Mouse (Mus musculus) intestine, embryonic 16.5 days (tissue): ENCODE measurements around the gene Tchp. TPM values are rescaled to one million over a fixed set of nuclear protein-coding genes. Genes with fewer than 3 reads are reported as not detected.

Experiments
- ATAC-seq: fragments of 200-750 bp; cut with Nextera tagmentation; 2 replicates; pipeline ENCODE4 v1.8.0; 2017; ENCODE audit warnings: moderate TSS enrichment, moderate library complexity
- H3K27ac ChIP-seq: fragments of 300-500 bp; sonication (generic); 2 replicates; pipeline ENCODE4 v1.5.1; 2014; ENCODE audit warnings: mild to moderate bottlenecking, low read length
- H3K27me3 ChIP-seq: fragments of 300-500 bp; sonication (generic); replicated peaks from 2 replicates; pipeline ENCODE4 v1.6.1; 2014; ENCODE audit warnings: low read length, control low read depth, mixed read lengths; ENCODE audit not compliant: control insufficient read depth, insufficient read depth
- H3K36me3 ChIP-seq: fragments of 300-500 bp; sonication (generic); 2 replicates; pipeline ENCODE4 v1.6.1; 2014; ENCODE audit warnings: low read length, control low read depth; ENCODE audit not compliant: control insufficient read depth, insufficient read depth
- H3K4me1 ChIP-seq: fragments of 300-500 bp; sonication (generic); 2 replicates; pipeline ENCODE4 v1.6.1; 2014; ENCODE audit warnings: low read length, control low read depth, mixed read lengths; ENCODE audit not compliant: control insufficient read depth, insufficient read depth
- H3K4me2 ChIP-seq: fragments of 300-500 bp; sonication (generic); 2 replicates; pipeline ENCODE4 v1.6.1; 2014; ENCODE audit warnings: low read depth, low read length, control low read depth
- H3K4me3 ChIP-seq: fragments of 300-500 bp; sonication (generic); 2 replicates; pipeline ENCODE4 v1.5.1; 2014; ENCODE audit warnings: mild to moderate bottlenecking, low read length
- H3K9ac ChIP-seq: fragments of 300-500 bp; sonication (generic); 2 replicates; pipeline ENCODE4 v1.6.1; 2014; ENCODE audit warnings: low read depth, low read length
- H3K9me3 ChIP-seq: fragments of 300-500 bp; sonication (generic); 2 replicates; pipeline ENCODE4 v1.6.1; 2016; ENCODE audit warnings: low read length, control low read depth; ENCODE audit not compliant: control insufficient read depth
- WGBS: fragments of 180-500 bp; shearing (Covaris S2); extraction: QIAGEN DNeasy Blood & Tissue Kit; methylation state at CpG from one replicate; pipeline ENCODE4 v1.1.7; 2014; 5-methylcytosine and 5-hydroxymethylcytosine counted together
- polyA plus RNA-seq: library from polyadenylated mRNA; unstranded; fragments of >200 nt; fragmentation: Nextera tagmentation; extraction: Ambion mirVana; gene quantifications from 2 replicates; pipeline ENCODE4 v1.2.1, GENCODE M21; 2015

Tchp gene
- polyA plus RNA-seq, 1 experiment from 2014 or later: 8.2 TPM

- Histone ChIP-seq H3K27me3 (no peaks in the 10 kb centered on the region), H3K27ac (no peak overlapping the region), H3K4me2 (no peak overlapping the region), H3K9me3 (peaks cover 4% of the 10 kb centered on the region; the same call in 1 of the 2 replicates), H3K9ac (no peak overlapping the region), H3K4me3 (no peak overlapping the region), H3K36me3 (peaks cover 19% of the 10 kb centered on the region), H3K4me1 (no peaks in the 10 kb centered on the region)
- WGBS: 85% methylated on average over 10 of the region's 10 CpGs
- no peak for ATAC-seq
These were observed 20.6 kb downstream of the Tchp start for GRCm38 (mm10) chr5:114728160-114728559.

GRCm38 (mm10) chr5:114730129-114730528 is 22.6 kb downstream of the Tchp start:
- no peak for ATAC-seq
- no peaks in the 10 kb centered on the region for H3K9me3 ChIP-seq
- no peaks in the 10 kb centered on the region for H3K27me3 ChIP-seq
- H3K27ac ChIP-seq: no peak overlapping the region
- no peak overlapping the region for H3K4me2 ChIP-seq
- no peak overlapping the region for H3K4me3 ChIP-seq
- no peaks in the 10 kb centered on the region for H3K4me1 ChIP-seq
- no peak overlapping the region for H3K9ac ChIP-seq
- 80% methylated on average over 10 of the region's 10 CpGs for WGBS
- H3K36me3 ChIP-seq: peaks cover 24% of the 10 kb centered on the region

GRCm38 (mm10) chr5:114731498-114731897 is 23.9 kb downstream of the Tchp start:
- no peaks in the 10 kb centered on the region for H3K4me1 ChIP-seq
- ATAC-seq: no peak
- no peak overlapping the region for H3K27ac ChIP-seq
- WGBS: 68% methylated on average over 6 of the region's 6 CpGs
- H3K4me3 ChIP-seq: no peak overlapping the region
- no peak overlapping the region for H3K9ac ChIP-seq
- no peaks in the 10 kb centered on the region for H3K27me3 ChIP-seq
- peaks cover 27% of the 10 kb centered on the region for H3K36me3 ChIP-seq
- H3K4me2 ChIP-seq: no peak overlapping the region
- no peaks in the 10 kb centered on the region for H3K9me3 ChIP-seq

- H3K4me2 ChIP-seq: no peak overlapping the region
- H3K9me3 ChIP-seq: no peaks in the 10 kb centered on the region
- H3K4me1 ChIP-seq: no peaks in the 10 kb centered on the region
- no peak overlapping the region for H3K27ac ChIP-seq
- no peaks in the 10 kb centered on the region for H3K27me3 ChIP-seq
- no peak overlapping the region for H3K4me3 ChIP-seq
- H3K36me3 ChIP-seq: peaks cover 28% of the 10 kb centered on the region
- no peak overlapping the region for H3K9ac ChIP-seq
- 92% methylated on average over 15 of the region's 15 CpGs for WGBS
- ATAC-seq: no peak
These were observed 24.4 kb downstream of the Tchp start for GRCm38 (mm10) chr5:114731969-114732368.

- H3K36me3 ChIP-seq: peaks cover 29% of the 10 kb centered on the region
- H3K4me3 ChIP-seq: no peak overlapping the region
- no peak overlapping the region for H3K9ac ChIP-seq
- ATAC-seq: no peak
- H3K4me1 ChIP-seq: no peaks in the 10 kb centered on the region
- no peaks in the 10 kb centered on the region for H3K9me3 ChIP-seq
- H3K27me3 ChIP-seq: no peaks in the 10 kb centered on the region
- H3K27ac ChIP-seq: no peak overlapping the region
- WGBS: 90% methylated on average over 15 of the region's 15 CpGs
- H3K4me2 ChIP-seq: no peak overlapping the region
These were observed 26.0 kb downstream of the Tchp start for GRCm38 (mm10) chr5:114733606-114734005.

- Histone ChIP-seq H3K36me3 (peaks cover 25% of the 10 kb centered on the region), H3K27ac (no peak overlapping the region), H3K9me3 (no peaks in the 10 kb centered on the region), H3K4me2 (no peak overlapping the region), H3K9ac (no peak overlapping the region), H3K4me1 (no peaks in the 10 kb centered on the region), H3K4me3 (no peak overlapping the region), H3K27me3 (no peaks in the 10 kb centered on the region)
- whole genome bisulfite sequencing: 87% methylated on average over 21 of the region's 21 CpGs
- ATAC-seq: no peak
These were observed 29.7 kb downstream of the Tchp start for GRCm38 (mm10) chr5:114737090-114737887.

GRCm38 (mm10) chr5:114738707-114739241 is 31.2 kb downstream of the Tchp start:
- Histone ChIP-seq H3K4me2 (no peak overlapping the region), H3K27me3 (no peaks in the 10 kb centered on the region), H3K9ac (no peak overlapping the region), H3K4me1 (no peaks in the 10 kb centered on the region), H3K4me3 (no peak overlapping the region), H3K36me3 (peaks cover 29% of the 10 kb centered on the region), H3K9me3 (no peaks in the 10 kb centered on the region), H3K27ac (no peak overlapping the region)
- 75% methylated on average over 12 of the region's 12 CpGs for WGBS
- ATAC-seq: no peak

- Histone ChIP-seq H3K27me3 (no peaks in the 10 kb centered on the region), H3K4me1 (no peaks in the 10 kb centered on the region), H3K4me3 (no peak overlapping the region), H3K9me3 (no peaks in the 10 kb centered on the region), H3K9ac (no peak overlapping the region), H3K4me2 (no peak overlapping the region), H3K36me3 (peaks cover 39% of the 10 kb centered on the region), H3K27ac (no peak overlapping the region)
- no peak for ATAC-seq
- 59% methylated on average over 4 of the region's 4 CpGs for WGBS
These were observed 33.0 kb downstream of the Tchp start for GRCm38 (mm10) chr5:114740595-114740994.

- Histone ChIP-seq H3K9me3 (no peaks in the 10 kb centered on the region), H3K4me2 (no peak overlapping the region), H3K4me3 (no peak overlapping the region), H3K36me3 (peaks cover 39% of the 10 kb centered on the region), H3K27me3 (no peaks in the 10 kb centered on the region), H3K9ac (no peak overlapping the region), H3K27ac (no peak overlapping the region), H3K4me1 (no peaks in the 10 kb centered on the region)
- 92% methylated on average over 10 of the region's 10 CpGs for WGBS
- no peak for ATAC-seq
These were observed 35.0 kb downstream of the Tchp start for GRCm38 (mm10) chr5:114742572-114742971.
